Mouse (Mus musculus) embryonic fibroblast, embryonic 13.5 days (primary cell): ENCODE measurements at regions not wholly inside any gene's neighbourhood (a gene's known extent, or its start where the extent isn't known, plus 50 kb on each side); places are given as distances from the start of the nearest gene placed in this dataset.

Experiments
- CTCF ChIP-seq: IDR thresholded peaks from 2 replicates; pipeline ENCODE4 v1.5.1; 2011; ENCODE audit warnings: mild to moderate bottlenecking, control low read depth, low read length, moderate library complexity, borderline replicate concordance; ENCODE audit not compliant: insufficient read depth
- POLR2A ChIP-seq: IDR thresholded peaks from 2 replicates; pipeline ENCODE4 v1.6.1; 2011; ENCODE audit warnings: low read depth, mild to moderate bottlenecking, control low read depth, low read length, moderate library complexity

DNA sequence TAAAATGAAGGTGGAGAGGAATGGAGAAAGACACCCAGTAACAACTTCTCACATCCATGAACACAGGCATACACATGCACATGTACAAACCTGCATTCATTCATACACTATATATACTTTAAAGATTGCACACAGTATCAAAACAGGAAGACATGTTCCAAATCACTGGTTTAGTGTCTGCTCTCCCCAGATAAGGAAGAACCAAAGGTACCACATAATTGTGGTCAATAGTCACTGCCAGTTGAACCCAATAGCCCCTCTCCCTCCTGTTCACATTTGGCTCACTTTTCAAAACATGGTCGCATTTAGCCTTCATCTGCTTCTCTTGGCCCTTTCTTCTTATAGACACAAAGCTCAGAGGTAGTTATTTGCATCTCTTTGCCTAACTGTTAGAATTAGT is 95.0 kb downstream of the Mycn start:
- no peak for TF ChIP-seq CTCF
- TF ChIP-seq POLR2A = no peak
